Mouse (Mus musculus) liver, postnatal 0 days (tissue): ENCODE data around the gene Fyb.

Source experiments
- CTCF ChIP-seq: sonication (generic); IDR thresholded peaks from 2 replicates; pipeline ENCODE4 v1.5.1; 2016; ENCODE audit warnings: antibody characterized with exemption, low read depth
- EP300 ChIP-seq: IDR thresholded peaks from 2 replicates; pipeline ENCODE4 v1.6.1; 2016; ENCODE audit warnings: antibody characterized with exemption, low read depth, mild to moderate bottlenecking

DNA sequence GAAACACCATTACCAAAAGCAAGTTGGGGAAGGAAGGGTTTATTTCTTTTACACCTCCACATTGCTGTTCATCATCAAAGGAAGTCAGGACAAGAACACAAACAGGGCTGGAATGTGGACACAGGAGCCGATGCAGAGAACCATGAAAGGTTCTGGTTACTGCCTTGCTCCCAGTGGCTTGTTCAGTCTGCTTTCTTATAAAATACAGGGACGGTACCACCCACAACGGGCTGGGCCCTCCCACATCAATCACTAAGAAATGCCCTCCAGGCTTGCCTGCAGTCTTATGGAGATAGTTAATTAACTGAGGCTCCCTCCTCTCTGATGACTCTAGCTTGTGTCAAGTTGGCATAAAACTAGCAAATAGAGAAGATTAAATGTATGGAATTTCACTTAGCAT, 139.3 kb downstream of the Fyb start:
- TF ChIP-seq EP300 (no peak), CTCF (no peak)
